Mouse (Mus musculus) macrophage (primary cell): ENCODE data around the gene Sdc1. TPM values are rescaled to one million over a fixed set of nuclear protein-coding genes. Genes with fewer than 3 reads are reported as not detected.

Source experiments
- H3K27ac ChIP-seq: fragments of 350-480 bp; formaldehyde crosslinking; 2 replicates; pipeline ENCODE4 v1.9.0; 2021
- H3K36me3 ChIP-seq: fragments of 350-480 bp; formaldehyde crosslinking; 2 replicates; pipeline ENCODE4 v1.9.0; 2021; ENCODE audit errors: inconsistent target
- H3K4me3 ChIP-seq: fragments of 350-480 bp; formaldehyde crosslinking; 2 replicates; pipeline ENCODE4 v1.9.0; 2021; ENCODE audit errors: inconsistent target
- H3K79me2 ChIP-seq: fragments of 350-480 bp; formaldehyde crosslinking; 2 replicates; pipeline ENCODE4 v1.9.0; 2021; ENCODE audit errors: inconsistent target
- WGBS: methylation state at CpG from one replicate; pipeline ENCODE4 v1.1.7; 2026; ENCODE audit warnings: inconsistent platforms; ENCODE audit not compliant: missing documents; 5-methylcytosine and 5-hydroxymethylcytosine counted together
- polyA plus RNA-seq: library from polyadenylated mRNA; stranded (reverse); fragments of 250-400 nt; gene quantifications from 3 replicates; pipeline ENCODE4 v1.2.4, GENCODE M21; 2018; ENCODE audit warnings: inconsistent platforms

Sdc1 gene
- polyA plus RNA-seq, 1 experiment from 2014 or later = 3.2 TPM

- Histone ChIP-seq H3K27ac (no peak overlapping the region), H3K4me3 (no peak overlapping the region), H3K36me3 (no peaks in the 10 kb centered on the region), H3K79me2 (no peaks in the 10 kb centered on the region)
- 91% methylated on average over 7 of the region's 7 CpGs for WGBS
Measured at GRCm38 (mm10) chr12:8797936-8798335, 26.8 kb downstream of the Sdc1 start.

GRCm38 (mm10) chr12:8798486-8799020 lies 27.4 kb downstream of the Sdc1 start:
- no peaks in the 10 kb centered on the region for H3K79me2 ChIP-seq
- H3K27ac ChIP-seq = no peak overlapping the region
- H3K4me3 ChIP-seq = no peak overlapping the region
- no peaks in the 10 kb centered on the region for H3K36me3 ChIP-seq
- WGBS = 92% methylated on average over 9 of the region's 9 CpGs

- Histone ChIP-seq H3K79me2 (no peaks in the 10 kb centered on the region), H3K36me3 (no peaks in the 10 kb centered on the region), H3K27ac (no peak overlapping the region), H3K4me3 (no peak overlapping the region)
- WGBS = 93% methylated on average over 10 of the region's 10 CpGs
Measured at GRCm38 (mm10) chr12:8803421-8804076, 32.4 kb downstream of the Sdc1 start.

- H3K36me3 ChIP-seq = no peaks in the 10 kb centered on the region
- no peak overlapping the region for H3K4me3 ChIP-seq
- no peak overlapping the region for H3K27ac ChIP-seq
- no peaks in the 10 kb centered on the region for H3K79me2 ChIP-seq
- WGBS = 83% methylated on average over 2 of the region's 3 CpGs
Measured at GRCm38 (mm10) chr12:8804077-8804456, 32.9 kb downstream of the Sdc1 start.

GRCm38 (mm10) chr12:8804934-8805722 lies 34.0 kb downstream of the Sdc1 start:
- no peak overlapping the region for H3K27ac ChIP-seq
- no peaks in the 10 kb centered on the region for H3K36me3 ChIP-seq
- H3K4me3 ChIP-seq = no peak overlapping the region
- 67% methylated on average over 7 of the region's 7 CpGs for WGBS
- H3K79me2 ChIP-seq = no peaks in the 10 kb centered on the region

GRCm38 (mm10) chr12:8809086-8809485 lies 38.0 kb downstream of the Sdc1 start:
- Histone ChIP-seq H3K36me3 (no peaks in the 10 kb centered on the region), H3K4me3 (no peak overlapping the region), H3K79me2 (no peaks in the 10 kb centered on the region), H3K27ac (no peak overlapping the region)
- WGBS = 84% methylated on average over 2 of the region's 2 CpGs

- no peaks in the 10 kb centered on the region for H3K79me2 ChIP-seq
- no peak overlapping the region for H3K4me3 ChIP-seq
- WGBS = 91% methylated on average over 6 of the region's 6 CpGs
- H3K36me3 ChIP-seq = no peaks in the 10 kb centered on the region
- H3K27ac ChIP-seq = no peak overlapping the region
Measured at GRCm38 (mm10) chr12:8809626-8810025, 38.5 kb downstream of the Sdc1 start.

- H3K27ac ChIP-seq = no peak overlapping the region
- 95% methylated on average over 2 of the region's 2 CpGs for WGBS
Measured at GRCm38 (mm10) chr12:8810966-8811365, 39.8 kb downstream of the Sdc1 start.

GRCm38 (mm10) chr12:8811441-8811871 lies 40.3 kb downstream of the Sdc1 start:
- no peaks in the 10 kb centered on the region for H3K79me2 ChIP-seq
- H3K27ac ChIP-seq = no peak overlapping the region
- no peak overlapping the region for H3K4me3 ChIP-seq
- H3K36me3 ChIP-seq = no peaks in the 10 kb centered on the region
- 69% methylated on average over 6 of the region's 6 CpGs for WGBS

More at GRCm38 (mm10) chr12:8810966-8811365, 39.8 kb downstream of the Sdc1 start:
- H3K4me3 ChIP-seq = no peak overlapping the region
- H3K36me3 ChIP-seq = no peaks in the 10 kb centered on the region
- no peaks in the 10 kb centered on the region for H3K79me2 ChIP-seq

- Histone ChIP-seq H3K4me3 (no peak overlapping the region), H3K27ac (no peak overlapping the region), H3K36me3 (no peaks in the 10 kb centered on the region), H3K79me2 (no peaks in the 10 kb centered on the region)
- WGBS = 97% methylated on average over 5 of the region's 5 CpGs
Measured at GRCm38 (mm10) chr12:8811894-8812560, 40.9 kb downstream of the Sdc1 start.

- 92% methylated on average over 9 of the region's 13 CpGs for WGBS
- Histone ChIP-seq H3K36me3 (no peaks in the 10 kb centered on the region), H3K4me3 (no peak overlapping the region), H3K27ac (no peak overlapping the region), H3K79me2 (no peaks in the 10 kb centered on the region)
Measured at GRCm38 (mm10) chr12:8817467-8818232, 46.5 kb downstream of the Sdc1 start.

GRCm38 (mm10) chr12:8818233-8818672 lies 47.1 kb downstream of the Sdc1 start:
- Histone ChIP-seq H3K4me3 (no peak overlapping the region), H3K27ac (no peak overlapping the region), H3K79me2 (no peaks in the 10 kb centered on the region), H3K36me3 (no peaks in the 10 kb centered on the region)
- 92% methylated on average over 3 of the region's 3 CpGs for WGBS

- no peaks in the 10 kb centered on the region for H3K36me3 ChIP-seq
- no peaks in the 10 kb centered on the region for H3K79me2 ChIP-seq
- H3K4me3 ChIP-seq = no peak overlapping the region
- H3K27ac ChIP-seq = no peak overlapping the region
- WGBS = 85% methylated on average over 7 of the region's 7 CpGs
Measured at GRCm38 (mm10) chr12:8824995-8825703, 54.0 kb downstream of the Sdc1 start.
